Mouse (Mus musculus) midbrain, embryonic 16.5 days (tissue): ENCODE measurements at regions not wholly inside any gene's neighbourhood (a gene's known extent, or its start where the extent isn't known, plus 50 kb on each side); places are given as distances from the start of the nearest gene placed in this dataset.

Experiments
- ATAC-seq: fragments of 200-750 bp; cut with Nextera tagmentation; 2 replicates; pipeline ENCODE4 v1.8.0; 2017; ENCODE audit warnings: moderate TSS enrichment
- H3K27ac ChIP-seq: fragments of 300-500 bp; sonication (generic); 2 replicates; pipeline ENCODE4 v1.5.1; 2014; ENCODE audit warnings: mild to moderate bottlenecking, low read length, mixed read lengths
- H3K27me3 ChIP-seq: fragments of 300-500 bp; sonication (generic); 2 replicates; pipeline ENCODE4 v1.6.1; 2014; ENCODE audit warnings: low read depth, low read length, mixed read lengths; ENCODE audit not compliant: control insufficient read depth, insufficient read depth
- H3K36me3 ChIP-seq: fragments of 300-500 bp; sonication (generic); 2 replicates; pipeline ENCODE4 v1.6.1; 2014; ENCODE audit warnings: mild to moderate bottlenecking, low read length, moderate library complexity, mixed read lengths; ENCODE audit not compliant: control insufficient read depth, insufficient read depth
- H3K4me1 ChIP-seq: fragments of 300-500 bp; sonication (generic); 2 replicates; pipeline ENCODE4 v1.6.1; 2014; ENCODE audit warnings: mild to moderate bottlenecking, low read length, mixed read lengths; ENCODE audit not compliant: control insufficient read depth, insufficient read depth
- H3K4me2 ChIP-seq: fragments of 300-500 bp; sonication (generic); 2 replicates; pipeline ENCODE4 v1.6.1; 2014; ENCODE audit warnings: mild to moderate bottlenecking, low read length, mixed read lengths
- H3K4me3 ChIP-seq: fragments of 300-500 bp; sonication (generic); 2 replicates; pipeline ENCODE4 v1.5.1; 2014; ENCODE audit warnings: low read depth, mild to moderate bottlenecking, low read length, moderate library complexity, mixed read lengths
- H3K9ac ChIP-seq: fragments of 300-500 bp; sonication (generic); 2 replicates; pipeline ENCODE4 v1.6.1; 2014; ENCODE audit warnings: low read depth, low read length, mixed read lengths
- H3K9me3 ChIP-seq: fragments of 300-500 bp; sonication (generic); replicated peaks from 2 replicates; pipeline ENCODE4 v1.6.1; 2014; ENCODE audit warnings: mild to moderate bottlenecking, low read length, mixed read lengths; ENCODE audit not compliant: control insufficient read depth, poor library complexity, severe bottlenecking
- WGBS: fragments of 180-500 bp; shearing (Covaris S2); extraction: QIAGEN DNeasy Blood & Tissue Kit; methylation state at CpG from one replicate; pipeline ENCODE4 v1.1.7; 2014; 5-methylcytosine and 5-hydroxymethylcytosine counted together

- ATAC-seq, result no peak
- Histone ChIP-seq H3K4me1 (no peaks in the 10 kb centered on the region), H3K4me2 (no peak overlapping the region), H3K27me3 (no peaks in the 10 kb centered on the region), H3K9ac (no peak overlapping the region), H3K36me3 (no peaks in the 10 kb centered on the region), H3K9me3 (no peaks in the 10 kb centered on the region), H3K4me3 (no peak overlapping the region), H3K27ac (no peak overlapping the region)
- WGBS, result 99% methylated on average over 2 of the region's 2 CpGs
These were observed 1168.5 kb downstream of the Sorcs3 start for GRCm38 (mm10) chr19:49374295-49374694.

GRCm38 (mm10) chr19:49374926-49375325, 1169.1 kb downstream of the Sorcs3 start:
- Histone ChIP-seq H3K4me1 (no peaks in the 10 kb centered on the region), H3K4me3 (no peak overlapping the region), H3K9me3 (no peaks in the 10 kb centered on the region), H3K9ac (no peak overlapping the region), H3K4me2 (no peak overlapping the region), H3K27ac (no peak overlapping the region), H3K27me3 (no peaks in the 10 kb centered on the region), H3K36me3 (no peaks in the 10 kb centered on the region)
- ATAC-seq, result no peak
- 74% methylated on average over 3 of the region's 3 CpGs for WGBS

GRCm38 (mm10) chr19:49375754-49376619, 1170.2 kb downstream of the Sorcs3 start:
- no peaks in the 10 kb centered on the region for H3K9me3 ChIP-seq
- no peak for ATAC-seq
- no peak overlapping the region for H3K4me2 ChIP-seq

GRCm38 (mm10) chr19:49379646-49380045, 1173.8 kb downstream of the Sorcs3 start:
- H3K9ac ChIP-seq, result no peak overlapping the region
- H3K36me3 ChIP-seq, result no peaks in the 10 kb centered on the region
- no peak overlapping the region for H3K4me3 ChIP-seq
- no peak overlapping the region for H3K4me2 ChIP-seq
- H3K27ac ChIP-seq, result no peak overlapping the region
- no peaks in the 10 kb centered on the region for H3K9me3 ChIP-seq
- H3K27me3 ChIP-seq, result no peaks in the 10 kb centered on the region
- H3K4me1 ChIP-seq, result no peaks in the 10 kb centered on the region
- WGBS, result 47% methylated on average over 3 of the region's 3 CpGs
- no peak for ATAC-seq

More at GRCm38 (mm10) chr19:49375754-49376619, 1170.2 kb downstream of the Sorcs3 start:
- H3K9ac ChIP-seq, result no peak overlapping the region
- H3K36me3 ChIP-seq, result no peaks in the 10 kb centered on the region
- H3K27me3 ChIP-seq, result no peaks in the 10 kb centered on the region
- H3K27ac ChIP-seq, result no peak overlapping the region
- no peak overlapping the region for H3K4me3 ChIP-seq
- WGBS, result 52% methylated on average over 1 of the region's 1 CpGs
- H3K4me1 ChIP-seq, result no peaks in the 10 kb centered on the region

GRCm38 (mm10) chr19:49396257-49396656, 1190.4 kb downstream of the Sorcs3 start:
- no peak; the same call in 1 of the 2 replicates for ATAC-seq

GRCm38 (mm10) chr19:49415326-49415725, 1209.5 kb downstream of the Sorcs3 start:
- no peak overlapping the region for H3K9ac ChIP-seq
- no peaks in the 10 kb centered on the region for H3K27me3 ChIP-seq
- H3K4me2 ChIP-seq, result peak overlapping the region; percentile 5; the same call in 1 of the 2 replicates
- no peaks in the 10 kb centered on the region for H3K36me3 ChIP-seq
- peak overlapping the region; percentile 63 for H3K27ac ChIP-seq
- H3K4me3 ChIP-seq, result no peak overlapping the region
- H3K4me1 ChIP-seq, result peaks cover 5% of the 10 kb centered on the region
- no peaks in the 10 kb centered on the region for H3K9me3 ChIP-seq
- 38% methylated on average over 2 of the region's 2 CpGs for WGBS
- ATAC-seq, result peak; percentile 58; the same call in 1 of the 2 replicates

More at GRCm38 (mm10) chr19:49396257-49396656, 1190.4 kb downstream of the Sorcs3 start:
- Histone ChIP-seq H3K4me3 (no peak overlapping the region), H3K9ac (no peak overlapping the region), H3K27me3 (no peaks in the 10 kb centered on the region), H3K27ac (no peak overlapping the region), H3K9me3 (no peaks in the 10 kb centered on the region), H3K4me2 (no peak overlapping the region), H3K4me1 (no peaks in the 10 kb centered on the region), H3K36me3 (no peaks in the 10 kb centered on the region)
- WGBS, result 64% methylated on average over 2 of the region's 2 CpGs

- no peaks in the 10 kb centered on the region for H3K27me3 ChIP-seq
- no peaks in the 10 kb centered on the region for H3K4me1 ChIP-seq
- WGBS, result 66% methylated on average over 7 of the region's 7 CpGs
- no peak overlapping the region for H3K9ac ChIP-seq
- ATAC-seq, result no peak
- H3K9me3 ChIP-seq, result peaks cover 6% of the 10 kb centered on the region; the same call in 1 of the 2 replicates
- H3K4me2 ChIP-seq, result no peak overlapping the region
- no peak overlapping the region for H3K4me3 ChIP-seq
- H3K27ac ChIP-seq, result no peak overlapping the region
- no peaks in the 10 kb centered on the region for H3K36me3 ChIP-seq
These were observed 1217.5 kb downstream of the Sorcs3 start for GRCm38 (mm10) chr19:49423059-49423900.
